Mouse (Mus musculus): ENCODE measurements around the gene Tmem216. TPM values are rescaled to one million over a fixed set of nuclear protein-coding genes. Genes with fewer than 3 reads are reported as not detected.

Tmem216 gene
- polyA plus RNA-seq (2016; fragmentation: Nextera tagmentation; extraction: Ambion mirVana) = 49.1 and 56.6 TPM in 2 replicates

DNA sequence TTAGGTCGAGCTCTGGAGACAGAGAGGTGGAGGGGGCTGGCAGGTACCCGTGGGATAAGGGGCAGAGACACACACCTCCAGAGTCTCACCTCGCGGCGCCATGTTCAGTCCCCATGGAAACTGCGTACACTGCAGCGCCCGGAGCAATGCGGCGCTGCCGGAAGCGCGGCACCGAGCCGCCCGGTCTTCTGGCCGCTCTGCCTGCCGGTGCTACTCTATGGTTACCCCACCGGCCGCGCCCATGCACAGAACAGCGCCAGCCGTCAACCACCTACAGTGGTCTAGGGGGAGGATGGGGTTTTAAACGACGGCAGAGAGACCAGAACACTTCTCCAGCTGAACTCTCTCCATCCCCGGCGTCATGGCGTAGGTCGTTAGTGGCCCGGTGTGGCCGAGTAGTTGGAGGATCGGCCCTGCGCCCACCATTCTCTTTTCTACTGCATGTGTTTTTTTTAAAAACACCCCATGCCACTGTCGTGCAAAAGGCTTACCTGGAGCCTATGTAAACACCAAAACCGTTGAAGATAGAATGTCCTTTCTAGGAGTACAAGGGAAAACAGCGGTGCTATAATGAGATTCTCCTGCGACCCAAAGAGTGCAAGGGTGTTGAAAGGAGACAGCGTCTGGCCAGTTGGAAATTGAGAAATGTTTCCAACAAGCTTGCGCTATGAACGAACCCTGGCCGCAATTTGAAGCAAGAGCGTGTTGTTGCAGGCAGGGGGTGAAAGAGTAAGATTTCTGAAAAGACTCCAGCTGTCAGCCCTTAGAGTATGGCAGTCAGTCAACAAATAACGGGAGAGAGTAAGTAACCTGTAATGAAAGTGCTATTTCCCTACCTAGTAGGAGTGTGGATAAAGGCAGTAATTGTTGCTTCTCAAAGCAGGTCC, at the start of gene Tmem216:
Gene Tmem216, minus strand, starts transcription at position 615 of the 887 bp plus-strand sequence.
- Histone ChIP-seq H3K4me2 (replicated peaks) (peak within 1 kb of the TSS; percentile 84), H3K36me3 (peaks cover 12% of the 10 kb centered on the region), H3K27me3 (no peaks in the 10 kb centered on the region), H3K9ac (peak within 1 kb of the TSS; percentile 74), H3K4me3 (peak within 1 kb of the TSS; percentile 60), H3K27ac (peak within 1 kb of the TSS; percentile 86), H3K4me1 (peaks cover 14% of the 10 kb centered on the region), H3K9me3 (replicated peaks) (no peaks in the 10 kb centered on the region)
- peak; percentile 98 for ATAC-seq (ENCODE audit: low FRiP score)
- WGBS = 1% methylated on average over 43 of the region's 43 CpGs

DNA sequence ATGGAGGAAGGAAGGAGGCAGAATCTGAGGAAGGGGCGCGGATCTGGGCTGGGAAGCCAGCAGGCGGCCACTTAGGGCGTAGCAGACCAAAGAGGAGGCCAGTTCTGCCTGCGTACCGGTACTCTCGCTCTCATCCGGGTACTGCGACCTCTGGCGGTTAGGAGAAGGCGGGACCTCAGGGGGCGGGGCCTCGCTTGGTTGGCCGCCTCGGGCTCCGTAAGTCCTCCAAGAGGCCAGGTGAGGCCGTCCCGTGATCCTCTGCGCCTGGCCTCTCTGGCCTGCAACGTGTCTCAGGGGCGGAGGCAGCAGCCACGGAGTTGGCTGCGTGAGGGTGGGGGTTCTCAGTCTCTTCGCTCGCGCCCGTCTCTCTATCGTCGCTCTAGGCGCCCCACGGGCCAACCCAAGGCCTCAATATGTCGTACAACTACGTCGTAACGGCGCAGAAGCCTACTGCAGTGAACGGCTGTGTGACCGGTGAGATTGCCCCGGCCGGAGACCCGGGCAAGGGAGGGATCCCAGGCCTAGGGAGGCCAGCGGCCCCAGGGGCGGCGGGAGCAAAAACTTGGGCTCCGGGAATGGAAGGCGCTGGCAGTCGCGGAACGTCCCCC, 49.4 kb upstream of the Tmem216 start, which contains the start of the genes Ddb1 and Tkfc:
Gene Ddb1, plus strand, starts transcription at position 35 of the 608 bp plus-strand sequence.
Gene Tkfc, minus strand, starts transcription at position 362 of the 608 bp plus-strand sequence.
- H3K4me2 ChIP-seq (replicated peaks) = peak within 1 kb of the TSS; percentile 62
- WGBS = under 1% methylated on average over 49 of the region's 49 CpGs
- H3K4me1 ChIP-seq = peaks cover 30% of the 10 kb centered on the region
- H3K9me3 ChIP-seq (replicated peaks) = no peaks in the 10 kb centered on the region
- H3K27me3 ChIP-seq = no peaks in the 10 kb centered on the region
- peak; percentile 96 for ATAC-seq (ENCODE audit: low FRiP score)
- H3K9ac ChIP-seq = peak within 1 kb of the TSS; percentile 90
- peak within 1 kb of the TSS; percentile 86 for H3K4me3 ChIP-seq
- peaks cover 31% of the 10 kb centered on the region for H3K36me3 ChIP-seq
- peak within 1 kb of the TSS; percentile 94 for H3K27ac ChIP-seq

DNA sequence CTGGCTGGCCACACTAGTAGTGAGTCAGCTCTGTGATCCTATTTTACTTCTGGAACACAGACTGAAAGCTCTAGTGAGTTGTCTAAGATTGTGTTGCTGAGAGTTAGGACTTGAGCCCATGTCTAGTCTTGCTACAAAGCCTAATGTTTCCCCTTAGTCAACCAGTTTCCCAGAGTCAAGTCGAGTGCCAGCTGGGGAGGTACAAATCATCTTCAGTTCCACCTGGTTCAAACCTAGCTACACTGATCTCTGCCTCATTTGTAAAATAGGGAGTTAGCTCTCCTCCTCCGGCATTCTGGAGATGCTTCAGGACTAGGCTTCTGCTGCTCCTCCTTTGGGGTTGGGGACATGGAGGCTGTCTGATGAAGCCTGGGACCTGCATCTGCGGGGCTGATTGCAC, 48.5 kb upstream of the Tmem216 start:
- Histone ChIP-seq H3K36me3 (peaks cover 22% of the 10 kb centered on the region), H3K27ac (peak overlapping the region; percentile 94), H3K27me3 (no peaks in the 10 kb centered on the region), H3K4me2 (replicated peaks) (peak overlapping the region; percentile 62), H3K4me1 (peaks cover 30% of the 10 kb centered on the region), H3K9ac (peak overlapping the region; percentile 90), H3K4me3 (peak overlapping the region; percentile 86), H3K9me3 (replicated peaks) (no peaks in the 10 kb centered on the region)
- ATAC-seq (ENCODE audit: low FRiP score) = no peak
- WGBS = 63% methylated on average over 3 of the region's 3 CpGs

DNA sequence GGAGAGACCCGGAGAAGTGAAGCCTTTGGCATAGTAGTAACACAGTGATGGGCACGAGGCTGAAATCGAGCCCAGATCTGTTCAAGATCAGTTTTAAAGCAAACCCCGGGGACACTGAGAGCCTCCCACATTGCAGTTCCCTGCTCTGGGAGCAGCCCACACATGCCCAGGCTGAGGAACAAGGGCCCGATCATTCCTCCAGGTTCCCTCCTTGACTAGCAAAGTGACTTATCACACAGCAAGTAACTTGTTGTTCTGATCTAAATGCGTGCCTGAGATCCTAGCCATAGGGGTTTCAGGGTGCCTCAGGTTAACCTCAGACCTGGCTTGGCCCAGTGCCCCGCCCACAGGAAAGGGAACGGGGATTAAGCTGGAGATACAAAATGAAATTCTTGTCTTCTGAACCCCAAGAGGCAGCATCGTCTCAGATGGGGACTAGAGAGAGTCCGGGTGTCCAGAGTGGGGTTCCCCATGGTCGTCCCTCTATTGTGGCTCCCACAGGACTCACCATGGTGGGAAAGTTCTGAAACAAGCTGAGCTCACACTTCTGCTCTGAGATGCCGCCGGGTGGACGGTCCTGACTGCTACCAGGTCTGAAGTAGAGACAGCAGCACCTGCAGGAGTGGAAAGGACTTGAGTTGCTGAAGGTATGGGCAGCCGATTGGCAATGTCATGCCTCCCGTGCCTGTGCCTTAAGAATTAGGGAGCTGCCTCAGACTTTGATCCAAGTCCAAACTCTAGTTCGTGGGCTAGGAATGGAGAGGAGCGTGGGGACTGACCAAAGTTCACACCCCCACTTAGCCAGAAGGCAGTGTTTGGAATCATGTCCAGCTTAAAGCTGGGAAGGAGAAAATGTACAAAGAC, 47.9 kb upstream of the Tmem216 start:
- Histone ChIP-seq H3K9ac (peak overlapping the region; percentile 90), H3K9me3 (replicated peaks) (no peaks in the 10 kb centered on the region), H3K36me3 (peaks cover 16% of the 10 kb centered on the region), H3K27ac (no peak overlapping the region; the same call in 1 of the 2 replicates), H3K27me3 (no peaks in the 10 kb centered on the region), H3K4me1 (peaks cover 30% of the 10 kb centered on the region), H3K4me3 (no peak overlapping the region), H3K4me2 (replicated peaks) (peak overlapping the region; percentile 62; the same call in 1 of the 2 replicates)
- WGBS = 85% methylated on average over 18 of the region's 18 CpGs
- no peak for ATAC-seq (ENCODE audit: low FRiP score)

DNA sequence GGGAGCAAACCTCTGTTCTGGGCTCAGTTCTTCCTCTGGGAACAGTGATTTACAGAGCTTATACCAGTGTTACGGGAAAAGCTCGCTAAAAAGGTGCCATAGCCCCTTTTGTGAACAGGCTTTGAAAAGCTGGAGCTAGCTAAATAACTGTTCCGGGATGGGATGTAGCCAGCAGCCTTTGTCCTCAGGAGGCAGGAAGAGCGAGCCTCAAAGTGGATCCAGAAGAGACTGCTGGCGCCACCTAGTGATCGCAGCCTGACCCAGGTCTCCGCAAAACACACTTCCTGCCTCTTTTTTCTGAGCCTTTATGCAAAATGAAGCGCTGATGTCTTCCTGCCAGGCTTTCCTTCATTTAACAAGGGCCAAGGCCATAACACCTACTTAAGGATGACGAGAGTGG, 46.7 kb upstream of the Tmem216 start:
- WGBS = 1% methylated on average over 9 of the region's 9 CpGs
- peak; percentile 72 for ATAC-seq (ENCODE audit: low FRiP score)
- H3K4me3 ChIP-seq = peak overlapping the region; percentile 32

DNA sequence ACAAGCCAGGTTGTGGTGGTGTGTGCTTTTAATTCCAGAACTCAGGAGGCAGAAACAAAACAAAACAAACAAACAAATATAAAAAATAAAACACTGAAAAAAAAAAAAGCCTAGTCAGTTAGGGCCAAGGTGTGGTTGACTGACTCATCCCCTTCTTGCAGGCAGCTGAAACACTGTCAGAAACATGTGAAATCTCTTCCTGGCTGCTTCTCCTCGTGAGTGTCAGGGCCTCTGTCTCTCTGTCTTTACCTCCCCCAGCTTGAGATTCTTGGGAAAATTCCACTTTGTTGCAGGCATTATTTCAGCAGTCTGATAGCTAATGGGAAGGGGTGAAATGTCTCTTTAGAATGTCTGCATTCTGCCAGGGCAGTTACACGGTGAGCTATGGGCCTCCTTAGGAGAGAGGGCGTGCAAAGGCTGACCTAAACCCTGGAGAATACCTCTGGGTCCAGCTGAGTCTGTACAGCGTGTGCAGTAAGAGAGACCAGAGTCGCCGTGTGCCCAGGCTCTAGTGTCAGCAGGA, 46.3 kb upstream of the Tmem216 start:
- peak overlapping the region; percentile 32 for H3K4me3 ChIP-seq
- H3K4me2 ChIP-seq (replicated peaks) = peak overlapping the region; percentile 54
- H3K9ac ChIP-seq = peak overlapping the region; percentile 78
- H3K27ac ChIP-seq = peak overlapping the region; percentile 94
- peak; percentile 55 for ATAC-seq (ENCODE audit: low FRiP score)
- no peaks in the 10 kb centered on the region for H3K27me3 ChIP-seq
- H3K4me1 ChIP-seq = peaks cover 26% of the 10 kb centered on the region
- H3K36me3 ChIP-seq = peaks cover 3% of the 10 kb centered on the region; the same call in 1 of the 2 replicates
- WGBS = 3% methylated on average over 6 of the region's 6 CpGs
- no peaks in the 10 kb centered on the region for H3K9me3 ChIP-seq (replicated peaks)

More for the DNA sequence above, 46.7 kb upstream of the Tmem216 start:
- Histone ChIP-seq H3K9me3 (replicated peaks) (no peaks in the 10 kb centered on the region), H3K36me3 (peaks cover 8% of the 10 kb centered on the region), H3K9ac (peak overlapping the region; percentile 78), H3K27me3 (no peaks in the 10 kb centered on the region), H3K4me2 (replicated peaks) (peak overlapping the region; percentile 54), H3K27ac (peak overlapping the region; percentile 94), H3K4me1 (peaks cover 26% of the 10 kb centered on the region)

DNA sequence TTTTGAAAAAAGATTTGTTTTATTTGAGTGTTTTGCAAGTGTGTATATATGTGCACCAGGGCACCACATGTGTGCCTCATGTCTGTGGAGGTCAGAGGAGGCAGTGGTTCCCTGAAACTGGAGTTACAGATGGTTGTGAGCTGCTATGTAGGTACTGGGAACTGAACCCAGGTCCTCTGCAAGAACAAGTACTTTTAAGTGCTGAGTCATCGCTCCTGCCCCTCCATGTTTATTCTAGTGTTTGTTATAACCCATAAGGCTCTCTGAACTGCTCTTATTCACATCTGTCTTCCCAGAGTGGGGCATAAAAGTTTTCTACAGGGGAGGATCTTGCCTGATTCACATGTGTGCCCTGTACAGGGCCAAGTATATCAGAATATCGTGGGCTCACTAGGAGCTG, 43.6 kb upstream of the Tmem216 start:
- 98% methylated on average over 2 of the region's 2 CpGs for WGBS
- H3K27ac ChIP-seq = no peak overlapping the region
- no peak for ATAC-seq (ENCODE audit: low FRiP score)
- H3K4me3 ChIP-seq = no peak overlapping the region
- no peaks in the 10 kb centered on the region for H3K9me3 ChIP-seq (replicated peaks)
- no peak overlapping the region for H3K9ac ChIP-seq
- H3K27me3 ChIP-seq = no peaks in the 10 kb centered on the region
- H3K4me2 ChIP-seq (replicated peaks) = no peak overlapping the region
- H3K36me3 ChIP-seq = peaks cover 20% of the 10 kb centered on the region
- peaks cover 14% of the 10 kb centered on the region for H3K4me1 ChIP-seq

DNA sequence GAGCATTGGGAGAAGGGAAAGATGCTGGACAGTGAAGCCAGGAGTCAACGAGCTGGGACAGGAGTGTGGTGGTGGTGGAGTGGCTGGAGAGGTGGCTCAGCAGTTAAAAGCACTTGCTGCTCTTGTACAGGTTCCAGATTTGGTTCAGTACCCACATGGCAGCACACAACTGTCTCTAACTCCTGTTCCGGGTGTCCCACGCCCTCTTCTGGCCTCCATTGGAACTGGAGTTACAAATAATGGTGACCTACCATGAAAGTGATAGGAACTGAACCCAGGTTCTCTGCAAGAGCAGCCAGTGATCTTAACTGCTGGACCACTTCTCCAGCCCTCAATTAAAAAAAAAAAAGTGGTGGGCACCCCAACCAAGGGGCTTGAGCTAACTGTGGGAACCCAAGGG, 42.1 kb upstream of the Tmem216 start:
- no peaks in the 10 kb centered on the region for H3K9me3 ChIP-seq (replicated peaks)
- no peak overlapping the region for H3K27ac ChIP-seq
- no peaks in the 10 kb centered on the region for H3K27me3 ChIP-seq
- no peak overlapping the region for H3K9ac ChIP-seq
- peaks cover 32% of the 10 kb centered on the region for H3K36me3 ChIP-seq
- 42% methylated on average over 3 of the region's 3 CpGs for WGBS
- ATAC-seq (ENCODE audit: low FRiP score) = no peak
- H3K4me1 ChIP-seq = peaks cover 9% of the 10 kb centered on the region
- H3K4me2 ChIP-seq (replicated peaks) = no peak overlapping the region
- H3K4me3 ChIP-seq = no peak overlapping the region

DNA sequence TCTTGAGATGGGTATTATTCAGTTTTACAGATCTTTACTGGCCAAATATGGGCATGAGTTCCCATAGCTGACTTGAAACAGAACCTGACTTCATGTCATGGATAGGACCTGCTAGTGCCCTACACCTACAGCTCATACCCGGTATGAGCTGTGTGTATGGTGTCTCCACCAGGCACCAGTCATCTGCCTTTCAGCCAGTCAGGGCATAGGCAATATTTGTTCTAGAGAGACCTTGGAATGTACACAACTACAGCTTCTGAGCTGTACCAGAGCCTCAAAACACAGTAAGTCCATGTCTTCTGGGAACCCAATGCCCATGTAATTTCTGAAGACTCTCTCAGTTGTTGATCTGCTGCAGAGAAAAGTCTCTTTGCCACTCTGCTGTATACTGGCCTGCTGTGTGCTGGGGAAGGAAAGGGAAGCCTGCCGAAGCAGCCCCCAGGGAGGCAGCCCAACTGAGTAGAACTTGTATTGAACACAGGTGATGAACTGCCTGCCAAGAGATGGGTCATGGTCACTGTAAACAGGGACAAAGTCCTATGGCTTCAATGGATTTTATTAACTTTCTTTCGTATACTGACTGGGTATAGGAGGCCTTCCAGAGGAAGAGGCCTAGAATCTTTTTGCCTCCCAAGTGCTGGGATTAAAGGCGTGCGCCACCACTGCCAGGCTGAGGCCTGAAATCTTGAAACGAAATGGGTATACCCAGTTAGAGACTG, 35.8 kb upstream of the Tmem216 start:
- Histone ChIP-seq H3K4me1 (no peaks in the 10 kb centered on the region), H3K36me3 (peaks cover 54% of the 10 kb centered on the region), H3K27ac (no peak overlapping the region), H3K27me3 (no peaks in the 10 kb centered on the region), H3K4me2 (replicated peaks) (no peak overlapping the region), H3K9ac (no peak overlapping the region), H3K4me3 (no peak overlapping the region), H3K9me3 (replicated peaks) (no peaks in the 10 kb centered on the region)
- 93% methylated on average over 6 of the region's 6 CpGs for WGBS
- no peak for ATAC-seq (ENCODE audit: low FRiP score)

DNA sequence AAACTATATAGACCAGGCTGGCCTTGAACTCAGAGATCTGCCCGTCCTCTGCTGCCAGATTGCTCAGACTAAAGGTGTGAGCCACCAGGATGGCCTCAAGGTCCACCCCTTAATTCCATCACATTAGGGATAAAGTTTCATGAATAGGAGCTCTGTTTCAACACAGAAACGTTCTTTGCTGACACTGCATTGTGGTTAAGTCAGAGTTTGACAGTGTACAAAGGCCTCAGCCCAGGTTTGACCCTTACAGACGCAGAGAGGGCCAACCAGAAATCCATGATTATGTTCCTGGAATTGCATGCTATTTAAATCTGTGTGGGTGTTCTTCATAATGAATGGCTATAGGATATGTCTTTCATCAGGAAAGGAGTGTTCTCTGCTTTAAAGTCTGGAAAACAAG, 34.3 kb upstream of the Tmem216 start:
- Histone ChIP-seq H3K4me1 (no peaks in the 10 kb centered on the region), H3K36me3 (peaks cover 43% of the 10 kb centered on the region), H3K4me2 (replicated peaks) (no peak overlapping the region), H3K4me3 (no peak overlapping the region), H3K9ac (no peak overlapping the region), H3K9me3 (replicated peaks) (no peaks in the 10 kb centered on the region), H3K27ac (no peak overlapping the region), H3K27me3 (no peaks in the 10 kb centered on the region)
- WGBS = 68% methylated on average over 3 of the region's 3 CpGs
- no peak for ATAC-seq (ENCODE audit: low FRiP score)
